In the genomic region with DNA sequence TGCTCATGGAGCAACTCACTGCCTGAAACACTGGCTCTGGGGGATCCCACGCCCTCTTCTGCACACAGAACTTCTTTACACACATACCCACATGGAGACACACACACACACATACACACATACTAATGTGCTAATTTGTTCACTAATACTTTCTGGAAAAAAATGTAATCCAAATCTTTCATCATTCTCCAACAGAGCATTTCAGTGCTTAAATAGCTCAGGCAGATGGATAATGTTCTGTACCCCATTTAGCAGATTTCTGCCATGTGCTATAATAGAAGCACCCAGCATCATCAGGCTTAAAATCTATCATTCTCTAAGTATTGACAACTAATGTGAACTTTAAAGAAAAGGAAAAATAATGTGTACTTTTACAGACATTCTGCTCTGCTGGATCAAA, we compare ENCODE assay signal across 21 mouse cellular contexts. TPM values are rescaled to one million over a fixed set of nuclear protein-coding genes. Genes with fewer than 3 reads are reported as not detected.
DNase-seq lines count a peak whose midpoint lies in the region; TF ChIP-seq lines count a peak whose summit lies in the region.
"Had no signal": no experiment of that assay in that cellular context is flagged by ENCODE, and none has a peak within 500 bp of the region (broad histone marks: within the 10 kb centered on the region; RNA-seq: fewer than 3 reads in every experiment).

No protein-coding gene starts in this region.

- H3K4me3 ChIP-seq in left cerebral cortex, adult 2 months: no peak overlapping the region
- H3K4me3 ChIP-seq in cortical plate, adult 2 months (ENCODE audit: insufficient read depth, low read length): no peak overlapping the region
- no peak overlapping the region for H3K4me3 ChIP-seq in layer of hippocampus, adult 2 months
- H3K4me3 ChIP-seq: embryonic facial prominence, embryonic 10.5 days; embryonic facial prominence, embryonic 12.5 days; forebrain, embryonic 13.5 days; forebrain, embryonic 15.5 days had no signal

- H3K27ac ChIP-seq in left cerebral cortex, adult 2 months: peak overlapping the region; percentile 22; the same call in 1 of the 2 replicates
- H3K27ac ChIP-seq in cortical plate, adult 2 months (ENCODE audit: insufficient read depth, low read length): peak overlapping the region; percentile 72; the same call in 1 of the 2 replicates
- peak overlapping the region; percentile 94 for H3K27ac ChIP-seq in layer of hippocampus, adult 2 months
- H3K27ac ChIP-seq: embryonic facial prominence, embryonic 10.5 days; embryonic facial prominence, embryonic 12.5 days; forebrain, embryonic 13.5 days; forebrain, embryonic 15.5 days had no signal

- no peak for TF ChIP-seq CTCF in left cerebral cortex, adult 2 months (IDR thresholded peaks at IDR 0.05)
- no peak for TF ChIP-seq CTCF in cortical plate, adult 2 months (IDR thresholded peaks at IDR 0.05; ENCODE audit: extremely low read depth, insufficient read depth, low read length)
- no peak for TF ChIP-seq CTCF in layer of hippocampus, adult 2 months (conservative IDR thresholded peaks at IDR 0.05)

- H3K4me1 ChIP-seq in cortical plate, adult 2 months (ENCODE audit: control insufficient read depth, insufficient read depth, low read length): peaks cover 3% of the 10 kb centered on the region

- no peak for TF ChIP-seq POLR2A in cortical plate, adult 2 months (IDR thresholded peaks at IDR 0.05; ENCODE audit: extremely low read depth, insufficient read depth, low read length)

- intact Hi-C loops in left cerebral cortex, adult 2 months (cut with DNase I): no loop called here

- no peak for DNase-seq in left cerebral cortex, adult 2 months (ENCODE audit: extremely low spot score in 1 of 2, low spot score in 2 of 2)
- no peak for DNase-seq in left cerebral cortex, adult 8-10 months (ENCODE audit: low spot score in 2 of 2)
- peak; percentile 60 to 69 for DNase-seq in layer of hippocampus, adult 2 months (ENCODE audit: low spot score in 2 of 2)
- DNase-seq in layer of hippocampus, adult 9-11 months: peak; percentile 84
- no peak for DNase-seq in urinary bladder, adult 2 months (ENCODE audit: low spot score)
- DNase-seq in spleen, adult 12 weeks (ENCODE audit: low spot score): no peak
- no peak for DNase-seq in lung, postnatal 25 days (ENCODE audit: low spot score)
- DNase-seq: adrenal gland, adult 2 months; adrenal gland, postnatal 10 days; adrenal gland, postnatal 25 days; cerebellum, adult 11-12 months; cerebellum, adult 2 months; cerebellum, adult 9-10 months; cerebellum, postnatal 10 days; cerebellum, postnatal 25 days; forebrain, postnatal 0 days had no signal

RNA-seq across cellular contexts. Expression of gene Btbd9, which starts 4.5 kb away (rescaled TPM):
- 100 to 1,000 TPM; 102 to 104 TPM for total RNA-seq in left cerebral cortex, adult 2 months (2021)
- total RNA-seq in left cerebral cortex, adult 8-10 months (2022): 100 to 1,000 TPM in 1 of 4 experiments, 10 to 100 TPM in 3; 85.1 to 103 (median 92.1) TPM
- 43.5 and 50.2 TPM in 2 replicates for polyA plus RNA-seq in cortical plate, adult 2 months (2012; rRNA removed)
- total RNA-seq in layer of hippocampus, adult 2 months (2021): 100 to 1,000 TPM; 168 to 187 TPM
- polyA plus RNA-seq in urinary bladder, adult 2 months (2012; rRNA removed): 11.7 and 14.0 TPM in 2 replicates

RNA-seq across cellular contexts. Expression of gene Dnah8, which starts 43.4 kb away (rescaled TPM):
- under 1 TPM; 0.35 to 0.97 TPM for total RNA-seq in left cerebral cortex, adult 2 months (2021)
- 1 to 10 TPM in 3 of 4 experiments, under 1 TPM in 1; 0.91 to 1.9 (median 1.7) TPM for total RNA-seq in left cerebral cortex, adult 8-10 months (2022)
- polyA plus RNA-seq in cortical plate, adult 2 months (2012; rRNA removed): 0.49 and 0.50 TPM in 2 replicates
- total RNA-seq in layer of hippocampus, adult 2 months (2021): 1 to 10 TPM; 2.4 to 3.5 TPM
- 0.74 and 0.78 TPM in 2 replicates for polyA plus RNA-seq in urinary bladder, adult 2 months (2012; rRNA removed)

RNA-seq across cellular contexts. Expression of gene Glo1, which starts 45.9 kb away (rescaled TPM):
- total RNA-seq in left cerebral cortex, adult 2 months (2021): 100 to 1,000 TPM; 137 to 143 TPM
- total RNA-seq in left cerebral cortex, adult 8-10 months (2022): 100 to 1,000 TPM; 157 to 162 (median 161) TPM
- 114 and 115 TPM in 2 replicates for polyA plus RNA-seq in cortical plate, adult 2 months (2012; rRNA removed)
- total RNA-seq in layer of hippocampus, adult 2 months (2021): 100 to 1,000 TPM; 194 to 199 TPM
- polyA plus RNA-seq in urinary bladder, adult 2 months (2012; rRNA removed): 115 and 117 TPM in 2 replicates

Comparison
In these comparisons a context has a peak if more than half of its experiments do, and no peak if none do; other contexts are left out.
1. DNase-seq: peak in layer of hippocampus, adult 2 months (2 of 2) and layer of hippocampus, adult 9-11 months (single experiment); none in left cerebral cortex, adult 2 months (0 of 2), left cerebral cortex, adult 8-10 months (0 of 2), urinary bladder, adult 2 months (single experiment), spleen, adult 12 weeks (single experiment) and lung, postnatal 25 days (single experiment).
2. H3K27ac ChIP-seq: peak in every context shown above with its lines; median percentile 94 in layer of hippocampus, adult 2 months; 72 in cortical plate, adult 2 months; 22 in left cerebral cortex, adult 2 months.